Mouse (Mus musculus) layer of hippocampus, postnatal 25 days (tissue): ENCODE measurements around the gene H1foo. TPM values are rescaled to one million over a fixed set of nuclear protein-coding genes. Genes with fewer than 3 reads are reported as not detected.
A peak's percentile ranks its signal among the peaks of the same experiment; 100 is the strongest.

Experiments used
- DNase-seq, 2 experiments: peaks; one replicate each; pipeline ENCODE4 v3.0.0; 2022; ENCODE audit warnings: mixed read lengths in 2 of 2, low spot score in 1 of 2; ENCODE audit errors: extremely low spot score in 1 of 2
- total RNA-seq, 2 experiments: library from RNA; stranded (reverse); gene quantifications; 2 replicates each; pipeline ENCODE4 v1.2.3; 2021

Gene H1foo
- total RNA-seq, 2 experiments from 2014 or later, result not detected

- no peak for DNase-seq
Observed at GRCm38 (mm10) chr6:115983306-115984038, 38.7 kb downstream of the H1foo start.

DNA sequence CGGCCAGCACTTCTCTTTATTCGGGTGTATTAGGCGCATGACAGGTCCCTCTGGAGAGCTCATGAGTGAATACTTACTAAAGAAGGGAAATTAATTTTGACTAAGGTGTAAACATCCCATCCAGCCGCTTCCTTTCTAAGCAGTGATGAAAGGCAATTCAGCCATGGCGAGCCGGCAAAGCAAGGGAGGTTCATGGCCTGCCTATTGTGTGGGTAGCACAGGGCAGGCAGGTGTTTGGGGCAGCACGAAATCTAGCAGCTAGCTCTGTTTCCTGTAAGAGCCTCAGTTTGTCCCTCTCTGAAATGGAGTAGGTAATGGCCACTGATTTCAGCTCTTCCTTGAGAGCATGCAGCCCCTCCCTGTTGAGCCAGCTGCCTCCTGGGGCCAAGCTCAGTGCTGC is 39.8 kb downstream of the H1foo start:
- DNase-seq, result no peak

DNA sequence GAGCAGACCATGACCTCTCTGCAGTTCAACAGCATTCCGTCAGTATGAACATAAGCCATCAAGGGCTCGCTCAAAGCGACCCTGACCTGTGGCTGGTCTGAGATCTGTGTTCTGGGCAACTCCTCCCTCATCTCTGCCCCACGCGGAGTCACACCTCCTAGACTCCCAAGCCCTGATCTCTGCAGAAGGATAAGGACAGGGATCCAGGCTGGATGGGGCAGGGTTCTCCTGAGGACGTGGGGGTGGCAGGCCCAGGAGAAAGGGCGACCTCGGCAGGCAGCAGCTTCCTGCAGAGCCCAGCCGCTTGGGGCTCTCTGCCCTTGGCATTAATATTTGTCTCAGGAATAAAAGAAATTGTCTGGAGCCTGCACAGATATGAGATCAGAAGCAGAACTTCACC is 40.9 kb downstream of the H1foo start:
- DNase-seq, result no peak

DNA sequence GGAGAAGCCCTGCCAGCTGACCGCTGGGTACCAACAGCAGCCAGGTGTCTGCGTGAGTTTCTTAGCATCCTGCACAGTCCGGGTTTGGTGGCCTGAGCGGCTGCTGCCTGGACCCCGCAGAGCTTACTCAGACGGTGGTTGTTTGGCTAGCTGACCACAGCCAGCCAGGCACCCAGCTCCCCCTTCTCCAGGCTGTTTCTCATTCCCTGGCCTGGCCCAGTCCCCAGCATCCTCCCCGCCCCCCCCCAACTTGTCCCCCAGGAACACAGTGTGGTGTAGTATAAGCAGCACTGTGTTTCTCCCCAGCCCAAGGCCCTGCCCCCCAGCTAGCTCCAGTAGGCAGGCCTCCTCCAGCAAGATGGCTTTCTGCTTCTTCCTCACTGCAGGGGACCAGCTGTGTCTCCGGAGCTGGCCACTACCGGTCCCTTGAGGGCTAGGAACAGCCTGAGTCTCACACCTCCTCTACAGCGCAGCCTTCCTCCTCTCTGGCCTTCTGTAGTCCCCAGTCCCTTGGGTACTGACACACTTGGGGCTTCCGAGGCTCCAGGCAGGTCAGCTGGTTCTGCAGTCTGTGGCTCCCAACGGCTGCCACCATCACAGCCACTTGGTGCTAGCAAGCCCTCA is 41.8 kb downstream of the H1foo start:
- DNase-seq, result no peak

DNA sequence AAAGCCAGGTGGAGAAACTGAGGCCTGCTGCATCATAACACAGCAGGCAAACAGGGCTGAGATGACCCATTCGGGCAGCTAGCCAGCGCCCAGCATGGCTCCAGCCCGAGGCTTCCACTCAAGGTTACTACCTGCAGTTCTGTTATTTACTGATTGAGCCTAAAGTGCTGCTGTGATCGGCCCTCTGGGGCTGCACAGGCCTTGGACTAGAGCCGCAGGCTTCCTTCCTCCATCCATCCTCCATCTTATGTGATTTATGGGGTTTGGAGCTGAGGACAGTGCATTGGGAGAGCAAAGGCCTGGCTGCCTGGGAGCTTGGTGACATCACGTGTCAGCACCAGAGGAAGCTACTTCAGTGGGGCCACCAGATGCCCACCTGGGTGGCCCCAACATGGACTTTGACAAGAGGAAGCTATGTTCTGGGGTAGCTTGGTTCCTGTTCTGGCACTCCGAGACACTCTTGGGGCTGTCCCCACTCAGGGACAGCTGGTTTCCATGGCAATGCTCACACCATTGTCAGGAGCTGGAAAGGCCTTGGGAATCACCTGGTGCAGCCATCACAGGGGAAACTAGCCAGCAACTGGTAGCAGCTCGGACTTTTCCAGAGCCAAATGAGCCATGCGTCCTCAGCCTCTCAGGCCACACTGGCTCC is 42.5 kb downstream of the H1foo start:
- DNase-seq, result no peak

GRCm38 (mm10) chr6:115989032-115989431 is 44.3 kb downstream of the H1foo start:
- DNase-seq, result no peak

DNA sequence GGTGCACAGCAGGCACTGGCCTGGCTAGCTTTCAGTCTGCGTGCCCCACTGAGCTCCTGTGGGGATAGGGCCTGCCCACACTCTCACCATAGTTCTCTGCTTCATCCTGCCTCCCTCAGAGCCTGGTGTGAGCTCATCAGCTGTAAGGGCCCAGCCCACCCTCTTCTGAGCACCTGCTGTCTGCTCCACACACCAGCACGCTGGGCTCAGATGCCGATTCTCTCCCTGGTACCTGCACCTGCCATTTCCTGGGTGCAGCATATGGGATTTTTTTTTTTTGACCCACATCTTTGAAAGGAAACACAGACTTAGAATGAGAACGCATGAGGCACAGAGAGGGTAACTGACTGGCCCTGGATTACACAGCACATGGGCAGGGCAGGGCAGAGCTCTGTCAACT is 44.9 kb downstream of the H1foo start:
- DNase-seq, result no peak

DNA sequence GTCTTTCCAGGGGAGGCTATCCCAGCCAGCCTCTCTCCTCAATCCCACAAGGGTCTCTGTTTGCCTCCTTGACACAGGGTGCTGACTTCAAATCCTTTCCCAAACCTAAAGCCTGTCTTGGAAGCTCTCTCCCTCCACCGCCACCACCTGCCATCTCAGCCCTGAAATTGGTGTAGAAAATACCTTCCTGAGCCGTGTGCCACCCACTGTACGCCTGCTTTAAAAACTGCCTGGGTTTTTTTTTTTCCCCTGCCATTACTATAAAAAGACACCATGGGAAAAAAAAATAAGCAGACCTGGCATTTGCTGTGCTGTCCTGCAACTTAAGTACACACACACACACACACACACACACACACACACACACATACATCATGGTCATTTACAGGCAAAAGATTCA is 45.3 kb downstream of the H1foo start:
- DNase-seq, result no peak

- no peak for DNase-seq
Observed at GRCm38 (mm10) chr6:115990479-115990878, 45.7 kb downstream of the H1foo start.

DNA sequence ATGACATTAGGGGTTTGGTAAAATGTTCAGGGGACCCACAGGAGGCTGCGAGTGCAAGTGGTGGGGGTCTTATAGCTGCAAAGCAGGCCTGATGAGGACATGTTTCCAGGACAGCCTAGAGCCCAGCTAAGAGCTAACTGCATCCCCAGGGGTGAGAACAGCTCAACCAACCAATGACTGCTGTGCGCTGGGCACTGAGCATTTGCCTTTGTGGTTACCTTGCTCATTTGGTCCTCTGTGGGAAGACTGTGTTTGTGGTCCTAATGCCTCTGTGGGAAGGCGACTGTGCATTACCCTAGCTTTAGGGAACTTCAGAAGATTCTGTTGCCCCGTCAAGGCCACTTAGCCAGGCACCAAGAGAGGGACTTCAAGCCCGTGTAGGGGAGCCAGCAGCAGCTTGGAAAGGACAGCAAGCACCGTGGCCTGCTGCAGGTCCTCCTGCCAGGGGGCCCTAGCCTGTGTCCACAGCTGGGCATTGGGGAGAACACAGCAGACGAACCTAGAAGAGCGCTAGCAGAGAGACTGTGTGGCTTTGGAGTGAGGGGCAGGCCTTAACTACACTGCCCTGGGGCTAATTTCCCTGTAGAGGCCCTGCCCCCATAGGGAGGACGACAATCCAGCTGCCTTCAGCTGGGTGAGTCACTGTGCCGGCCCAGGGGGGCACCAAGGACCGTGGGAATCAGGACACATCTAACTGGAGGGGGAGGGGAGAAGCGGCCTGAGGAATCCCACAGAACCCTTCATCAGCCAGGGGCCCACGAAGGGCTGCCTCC is 46.6 kb downstream of the H1foo start:
- no peak for DNase-seq

- no peak for DNase-seq
Observed at GRCm38 (mm10) chr6:115991881-115992620, 47.3 kb downstream of the H1foo start.

GRCm38 (mm10) chr6:115992981-115993380 is 48.2 kb downstream of the H1foo start:
- DNase-seq, result no peak

DNA sequence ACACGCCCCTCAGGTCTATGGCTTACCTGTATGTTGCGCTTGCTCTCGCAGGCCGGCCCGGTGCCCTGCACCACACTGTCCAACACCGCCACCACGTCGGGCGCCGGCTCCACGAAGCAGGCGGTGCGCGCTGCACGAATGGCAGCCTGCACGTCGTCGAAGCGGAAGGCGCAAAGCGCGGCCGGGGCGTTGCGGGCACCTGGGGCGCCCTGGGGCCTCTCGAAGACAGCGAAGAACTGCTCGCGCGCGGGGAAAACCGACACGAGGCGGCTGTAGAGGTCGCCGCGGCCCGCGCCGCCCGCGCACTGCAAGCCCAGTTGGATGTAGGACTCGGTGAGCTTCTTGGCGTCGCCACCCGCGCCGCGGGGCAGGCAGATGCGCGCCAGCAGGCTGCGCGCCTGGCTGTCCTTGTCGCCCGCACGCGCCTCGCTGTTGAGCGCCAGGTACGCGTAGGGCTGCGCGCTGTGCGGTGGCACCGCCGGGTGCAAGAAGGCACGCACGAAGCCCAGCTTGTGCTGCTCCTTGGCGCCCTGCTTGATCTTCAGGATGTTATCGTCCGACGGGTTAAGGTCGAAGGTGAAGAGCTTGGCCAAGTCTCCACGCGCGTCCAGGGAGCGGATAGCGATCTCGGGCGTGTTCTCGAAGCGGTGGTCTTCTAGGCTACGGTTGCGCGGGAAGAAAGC is 48.9 kb downstream of the H1foo start:
- no peak for DNase-seq

GRCm38 (mm10) chr6:115994146-115994876 is 49.6 kb downstream of the H1foo start:
- DNase-seq, result no peak

DNA sequence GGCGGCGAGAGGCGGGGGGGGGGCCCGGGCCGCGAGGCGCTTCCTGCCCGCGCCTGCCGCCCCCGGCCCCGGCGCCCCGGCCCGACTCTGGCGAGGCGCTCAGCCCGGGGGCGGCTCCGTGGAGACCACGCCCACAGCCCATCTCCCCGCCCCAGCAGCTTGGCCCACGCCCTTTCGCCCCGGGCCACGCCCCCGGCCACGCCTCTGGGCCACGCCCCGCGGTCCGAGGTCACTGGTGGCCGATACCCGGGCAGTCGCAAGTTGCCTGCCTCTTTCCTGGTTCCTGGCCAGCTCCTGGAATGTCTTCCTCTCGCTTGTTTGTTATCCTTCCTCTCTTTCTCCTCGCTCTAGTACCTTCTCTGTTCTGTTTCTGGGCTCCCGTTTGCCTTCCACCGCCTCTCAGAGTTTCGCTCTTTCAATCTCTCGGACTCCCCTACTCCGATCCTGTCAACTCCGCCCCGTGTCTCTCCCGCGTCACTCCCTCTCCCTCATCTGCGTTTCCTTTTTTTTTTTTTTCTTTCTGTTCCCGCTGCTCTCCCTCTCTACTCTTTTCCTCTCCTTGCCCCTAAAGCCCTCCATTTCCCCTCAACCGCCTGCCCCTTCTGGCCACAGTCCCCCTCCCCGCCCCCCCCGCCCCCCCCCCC is 50.3 kb downstream of the H1foo start, which contains the start of gene Plxnd1:
Plxnd1 (minus strand) TSS at position 129 of the 644 bp plus-strand sequence.
- DNase-seq, result peak; percentile 68 to 70

GRCm38 (mm10) chr6:115995531-115995941 is 50.8 kb downstream of the H1foo start:
- no peak for DNase-seq

DNA sequence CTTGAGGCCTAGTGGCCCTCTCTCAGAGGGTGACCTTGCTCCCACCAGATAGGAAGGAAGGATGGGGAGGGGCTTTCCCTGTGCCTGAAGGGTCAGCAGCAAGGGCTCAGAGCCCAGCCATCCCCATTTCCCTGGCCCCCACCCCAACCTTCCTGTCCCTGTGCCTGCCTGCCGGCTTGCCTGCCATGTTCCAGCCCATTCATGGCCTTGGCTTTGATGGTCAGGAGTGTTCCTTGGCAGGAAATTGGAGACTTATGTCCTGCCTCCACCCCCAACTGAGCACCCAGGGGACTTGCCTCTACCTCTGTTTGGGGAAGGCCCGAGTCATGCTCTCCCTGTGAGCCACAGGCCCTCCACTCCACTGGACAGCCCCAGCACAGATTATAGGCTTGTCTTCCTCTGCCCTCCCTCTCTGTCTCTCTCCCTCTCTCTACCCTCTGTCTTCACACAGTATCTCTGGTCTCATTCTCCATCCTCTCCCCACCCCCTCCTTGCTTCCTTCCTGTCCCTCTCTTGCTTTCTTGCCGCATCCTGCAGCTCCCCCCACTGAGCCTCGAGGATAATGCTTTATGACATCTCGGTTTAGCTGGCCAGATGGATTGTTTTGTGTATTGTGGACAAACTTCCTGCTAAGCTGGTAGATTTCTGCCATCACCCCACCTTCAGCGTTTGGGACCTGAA is 51.6 kb downstream of the H1foo start:
- DNase-seq, result no peak
